Mouse (Mus musculus): ENCODE data around the gene Zfp692. TPM values are rescaled to one million over a fixed set of nuclear protein-coding genes. Genes with fewer than 3 reads are reported as not detected.
"Not testable (repeated sequence)": the region's sequence is repeated elsewhere in the genome, so short reads cannot be mapped to it uniquely, and the experiment has no call there.

Zfp692 gene
- total RNA-seq, 1 experiment from 2014 or later = 19.3 TPM

- ATAC-seq (replicated peaks; ENCODE audit: low read depth, poor library complexity, severe bottlenecking) = peak; percentile 46; the same call in 1 of the 2 replicates
Measured at GRCm38 (mm10) chr11:58352681-58353548, 46.0 kb downstream of the Zfp692 start.

GRCm38 (mm10) chr11:58353709-58354108 is 46.8 kb downstream of the Zfp692 start:
- ATAC-seq (replicated peaks; ENCODE audit: low read depth, poor library complexity, severe bottlenecking) = no peak

- no peak for ATAC-seq (replicated peaks; ENCODE audit: low read depth, poor library complexity, severe bottlenecking)
Measured at GRCm38 (mm10) chr11:58354476-58354875, 47.6 kb downstream of the Zfp692 start.

- no peak for ATAC-seq (replicated peaks; ENCODE audit: low read depth, poor library complexity, severe bottlenecking)
Measured at GRCm38 (mm10) chr11:58354927-58355326, 48.1 kb downstream of the Zfp692 start.

- ATAC-seq (replicated peaks; ENCODE audit: low read depth, poor library complexity, severe bottlenecking) = no peak
Measured at GRCm38 (mm10) chr11:58357042-58357441, 50.2 kb downstream of the Zfp692 start.

GRCm38 (mm10) chr11:58357844-58358534 is 51.1 kb downstream of the Zfp692 start:
- ATAC-seq (replicated peaks; ENCODE audit: low read depth, poor library complexity, severe bottlenecking) = 0 out of 2 replicates have a peak, but pooled peaks have one; percentile 36

GRCm38 (mm10) chr11:58362562-58362961 is 55.7 kb downstream of the Zfp692 start:
- ATAC-seq (replicated peaks; ENCODE audit: low read depth, poor library complexity, severe bottlenecking) = not testable (repeated sequence)

Other genes with a start within 250 kb of the Zfp692 start
- not detected in 2 replicates for gene Gm12248, start 213.9 kb upstream of the Zfp692 start, total RNA-seq (2017)
- gene Cnot8, start 202.9 kb upstream of the Zfp692 start, total RNA-seq (2017) = 84.7 and 110 TPM in 2 replicates
- 36.8 and 38.3 TPM in 2 replicates for gene Gemin5, start 138.5 kb upstream of the Zfp692 start, total RNA-seq (2017)
- gene Mrpl22, start 135.4 kb upstream of the Zfp692 start, total RNA-seq (2017) = 55.0 and 55.2 TPM in 2 replicates
- gene Igtp, start 107.5 kb upstream of the Zfp692 start, total RNA-seq (2017) = 15.2 and 15.4 TPM in 2 replicates
- 4.6 and 7.8 TPM in 2 replicates for gene Irgm2, start 107.5 kb upstream of the Zfp692 start, total RNA-seq (2017)
- gene 4930438A08Rik, start 32.3 kb upstream of the Zfp692 start, total RNA-seq (2017) = 0.41 and 0.92 TPM in 2 replicates
- 23.0 and 25.8 TPM in 2 replicates for gene Zfp672, start 23.3 kb downstream of the Zfp692 start, total RNA-seq (2017)
- gene Sh3bp5l, start 23.7 kb downstream of the Zfp692 start, total RNA-seq (2017) = 12.7 and 13.5 TPM in 2 replicates
- gene Lypd8, start 72.0 kb downstream of the Zfp692 start, total RNA-seq (2017) = not detected in 2 replicates
- gene 1810065E05Rik, start 114.0 kb downstream of the Zfp692 start, total RNA-seq (2017) = not detected in 2 replicates
- gene Gm12253, start 125.5 kb downstream of the Zfp692 start, total RNA-seq (2017) = not detected in 2 replicates
- not detected in 2 replicates for gene Lypd9, start 145.9 kb downstream of the Zfp692 start, total RNA-seq (2017)
- not detected in 2 replicates for gene Olfr30, start 155.2 kb downstream of the Zfp692 start, total RNA-seq (2017)
- not detected in 2 replicates for gene Olfr332, start 185.5 kb downstream of the Zfp692 start, total RNA-seq (2017)
- not detected in 2 replicates for gene Olfr331, start 195.5 kb downstream of the Zfp692 start, total RNA-seq (2017)
- not detected in 2 replicates for gene Olfr330, start 227.8 kb downstream of the Zfp692 start, total RNA-seq (2017)
- not detected in 2 replicates for gene Olfr329-ps, start 239.4 kb downstream of the Zfp692 start, total RNA-seq (2017)
- gene Olfr328, start 248.6 kb downstream of the Zfp692 start, total RNA-seq (2017) = not detected in 2 replicates